Mouse (Mus musculus) hindbrain, embryonic 11.5 days (tissue): ENCODE results near the gene Maged2. TPM values are rescaled to one million over a fixed set of nuclear protein-coding genes. Genes with fewer than 3 reads are reported as not detected.
A peak's percentile ranks its signal among the peaks of the same experiment; 100 is the strongest.
"Not testable (repeated sequence)": the region's sequence is repeated elsewhere in the genome, so short reads cannot be mapped to it uniquely, and the experiment has no call there.

Experiments
- ATAC-seq: fragments of 200-750 bp; cut with Nextera tagmentation; 2 replicates; pipeline ENCODE4 v1.8.0; 2017; ENCODE audit warnings: mild to moderate bottlenecking, moderate TSS enrichment, moderate library complexity; ENCODE audit not compliant: low FRiP score
- DNase-seq: peaks from one replicate; pipeline ENCODE4 v3.0.0-alpha.2; 2015; ENCODE audit warnings: low spot score
- H3K27ac ChIP-seq: fragments of 300-500 bp; sonication (generic); 2 replicates; pipeline ENCODE4 v1.5.1; 2014; ENCODE audit warnings: mild to moderate bottlenecking, low read depth, low read length
- H3K27me3 ChIP-seq: fragments of 300-500 bp; sonication (generic); 2 replicates; pipeline ENCODE4 v1.6.1; 2014; ENCODE audit warnings: mild to moderate bottlenecking, low read length, moderate library complexity, mixed read lengths; ENCODE audit not compliant: control insufficient read depth, insufficient read depth
- H3K36me3 ChIP-seq: fragments of 300-500 bp; sonication (generic); 2 replicates; pipeline ENCODE4 v1.6.1; 2014; ENCODE audit warnings: mild to moderate bottlenecking, low read length, moderate library complexity, mixed read lengths; ENCODE audit not compliant: control insufficient read depth, insufficient read depth
- H3K4me1 ChIP-seq: fragments of 300-500 bp; sonication (generic); replicated peaks from 2 replicates; pipeline ENCODE4 v1.6.1; 2014; ENCODE audit warnings: low read length, mixed read lengths; ENCODE audit not compliant: control insufficient read depth, insufficient read depth
- H3K4me2 ChIP-seq: fragments of 300-500 bp; sonication (generic); replicated peaks from 2 replicates; pipeline ENCODE4 v1.6.1; 2014; ENCODE audit warnings: mild to moderate bottlenecking, low read depth, low read length
- H3K4me3 ChIP-seq: fragments of 300-500 bp; sonication (generic); 2 replicates; pipeline ENCODE4 v1.5.1; 2014; ENCODE audit warnings: low read depth, low read length
- H3K9ac ChIP-seq: fragments of 300-500 bp; sonication (generic); 2 replicates; pipeline ENCODE4 v1.6.1; 2014; ENCODE audit warnings: low read depth, low read length
- H3K9me3 ChIP-seq: fragments of 300-500 bp; sonication (generic); 2 replicates; pipeline ENCODE4 v1.6.1; 2016; ENCODE audit warnings: low read length; ENCODE audit not compliant: control insufficient read depth
- WGBS: fragments of 180-500 bp; shearing (Covaris S2); extraction: QIAGEN DNeasy Blood & Tissue Kit; methylation state at CpG from one replicate; pipeline ENCODE4 v1.1.7; 2014; 5-methylcytosine and 5-hydroxymethylcytosine counted together
- polyA plus RNA-seq: library from polyadenylated mRNA; unstranded; fragments of >200 nt; fragmentation: Nextera tagmentation; extraction: Ambion mirVana; gene quantifications from 2 replicates; pipeline ENCODE4 v1.2.1, GENCODE M21; 2014

The Maged2 gene
- polyA plus RNA-seq, 1 experiment from 2014 or later: 396 TPM

DNA sequence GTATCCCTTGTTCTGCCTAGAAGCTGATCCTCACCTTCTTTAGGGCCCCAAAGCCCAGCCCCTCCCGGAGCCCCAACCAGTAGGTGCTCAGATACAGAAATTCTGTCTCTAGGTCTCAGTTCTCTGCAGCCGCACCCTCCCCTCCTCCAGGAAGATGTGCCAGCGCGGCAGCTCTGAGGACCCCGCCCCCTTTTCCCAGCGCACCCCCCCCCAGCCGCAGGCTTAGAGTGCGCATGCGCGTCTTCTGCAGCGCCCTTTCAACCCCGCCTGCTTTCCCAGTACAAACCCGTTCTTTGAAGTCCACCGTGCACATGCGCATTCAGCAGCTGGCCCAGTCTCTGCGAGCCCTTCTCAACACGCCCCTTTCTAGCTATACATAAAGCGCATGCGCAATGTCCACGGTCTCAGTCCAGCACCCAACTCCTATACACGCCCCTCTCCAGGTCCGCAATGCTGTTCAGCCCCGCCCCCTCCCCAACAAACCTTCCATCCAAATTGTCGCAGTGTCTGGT is 1.3 kb downstream of the Maged2 start:
- DNase-seq: peak; percentile 91
- peak; percentile 97 for ATAC-seq
- WGBS: 20% methylated on average over 24 of the region's 24 CpGs
- Histone ChIP-seq H3K4me3 (peak overlapping the region; percentile 44), H3K27ac (no peak overlapping the region), H3K4me2 (peak overlapping the region; percentile 43), H3K27me3 (no peaks in the 10 kb centered on the region; the same call in 1 of the 2 replicates), H3K9ac (peak overlapping the region; percentile 42; the same call in 1 of the 2 replicates), H3K9me3 (no peaks in the 10 kb centered on the region), H3K36me3 (no peaks in the 10 kb centered on the region), H3K4me1 (no peaks in the 10 kb centered on the region)

DNA sequence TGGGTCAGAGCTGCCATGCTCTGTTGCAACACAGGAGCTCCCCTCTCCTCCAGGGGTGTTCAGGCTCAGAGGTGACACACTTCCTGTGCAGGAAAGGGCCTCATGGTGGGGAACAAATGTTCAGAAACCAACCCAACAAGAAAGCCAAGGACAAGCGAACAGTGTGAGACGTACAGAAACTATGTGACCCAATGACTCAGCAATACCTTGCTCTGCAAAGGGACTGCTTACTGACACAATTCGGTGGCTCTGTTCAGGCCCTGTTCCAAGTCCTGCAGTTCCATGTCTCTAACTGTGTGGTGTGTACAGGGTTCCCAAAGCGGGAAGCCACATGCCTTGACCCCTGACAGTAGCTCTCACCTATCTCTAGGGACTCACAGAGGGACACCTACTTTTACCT is 13.2 kb downstream of the Maged2 start:
- not testable (repeated sequence) for H3K27ac ChIP-seq, DNase-seq, H3K9ac ChIP-seq, H3K36me3 ChIP-seq, H3K4me2 ChIP-seq, ATAC-seq, H3K27me3 ChIP-seq, H3K9me3 ChIP-seq, H3K4me1 ChIP-seq, H3K4me3 ChIP-seq
- 67% methylated on average over 1 of the region's 4 CpGs for WGBS

DNA sequence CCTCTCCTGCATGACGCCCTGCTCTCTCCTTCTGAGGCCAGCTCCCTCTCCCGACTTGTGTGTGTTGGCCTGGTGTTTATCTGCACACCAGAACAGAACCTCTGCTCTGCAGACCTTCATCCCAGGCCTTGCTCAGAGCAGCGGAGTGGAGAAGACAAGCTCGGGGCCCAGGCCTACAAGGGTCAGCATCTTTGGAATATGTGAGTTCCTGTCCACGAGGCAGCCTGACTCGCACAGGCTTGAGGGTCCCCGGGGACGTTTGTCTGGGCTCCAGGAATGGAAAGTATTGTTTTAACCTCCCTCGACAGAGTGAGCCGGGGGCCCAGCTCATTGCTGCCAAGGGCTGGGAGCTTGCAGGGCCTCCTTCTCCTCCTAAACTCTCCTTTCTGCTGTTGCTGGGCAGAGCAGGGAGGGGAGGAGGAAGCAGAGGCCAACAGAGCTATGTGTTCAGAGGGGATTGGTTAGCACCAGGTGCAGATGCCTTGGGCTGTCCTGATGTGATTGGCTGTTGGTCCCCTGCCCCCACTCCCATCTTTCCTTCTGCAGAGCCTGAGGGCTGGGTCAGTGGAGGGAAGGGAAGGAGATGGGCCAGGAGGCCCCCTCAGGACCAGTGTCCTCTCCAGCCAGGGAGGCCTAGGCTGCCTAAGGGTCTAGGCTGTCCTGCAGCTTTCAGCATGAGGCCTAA is 15.5 kb downstream of the Maged2 start:
- 76% methylated on average over 3 of the region's 10 CpGs for WGBS
- not testable (repeated sequence) for H3K27ac ChIP-seq, H3K4me1 ChIP-seq, H3K36me3 ChIP-seq, H3K4me2 ChIP-seq, H3K27me3 ChIP-seq, DNase-seq, H3K4me3 ChIP-seq, H3K9ac ChIP-seq, H3K9me3 ChIP-seq
- peak; percentile 90 for ATAC-seq

Other genes starting within 250 kb of the Maged2 start
- 7.1 and 8.1 TPM in 2 replicates for gene Pfkfb1, start 226.1 kb downstream of the Maged2 start, polyA plus RNA-seq
- gene Apex2, start 224.5 kb downstream of the Maged2 start, polyA plus RNA-seq: 22.8 and 26.8 TPM in 2 replicates
- 39.5 and 50.4 TPM in 2 replicates for gene Tro, start 156.8 kb downstream of the Maged2 start, polyA plus RNA-seq
- 48.7 and 50.3 TPM in 2 replicates for gene Gnl3l, start 203.0 kb upstream of the Maged2 start, polyA plus RNA-seq
- 8.0 and 9.3 TPM in 2 replicates for gene Fgd1, start 231.8 kb upstream of the Maged2 start, polyA plus RNA-seq